Mouse (Mus musculus) heart, embryonic 11.5 days (tissue): Measurements from ENCODE around the gene 9330182L06Rik. TPM values are rescaled to one million over a fixed set of nuclear protein-coding genes. Genes with fewer than 3 reads are reported as not detected.

Source experiments
- ATAC-seq: fragments of 200-750 bp; cut with Nextera tagmentation; replicated peaks from 2 replicates; pipeline ENCODE4 v1.8.0; 2017; ENCODE audit warnings: moderate library complexity; ENCODE audit not compliant: insufficient number of reproducible peaks, low FRiP score, low TSS enrichment
- H3K27ac ChIP-seq: fragments of 300-500 bp; sonication (generic); 2 replicates; pipeline ENCODE4 v1.5.1; 2014; ENCODE audit warnings: mild to moderate bottlenecking, low read depth, low read length
- H3K27me3 ChIP-seq: fragments of 300-500 bp; sonication (generic); 2 replicates; pipeline ENCODE4 v1.6.1; 2014; ENCODE audit warnings: mild to moderate bottlenecking, low read length, mixed read lengths; ENCODE audit not compliant: control insufficient read depth, insufficient read depth
- H3K36me3 ChIP-seq: fragments of 300-500 bp; sonication (generic); 2 replicates; pipeline ENCODE4 v1.6.1; 2014; ENCODE audit warnings: mild to moderate bottlenecking, low read length, moderate library complexity, mixed read lengths; ENCODE audit not compliant: control insufficient read depth, insufficient read depth
- H3K4me1 ChIP-seq: fragments of 300-500 bp; sonication (generic); 2 replicates; pipeline ENCODE4 v1.6.1; 2014; ENCODE audit warnings: low read length; ENCODE audit not compliant: control insufficient read depth, insufficient read depth
- H3K4me2 ChIP-seq: fragments of 300-500 bp; sonication (generic); 2 replicates; pipeline ENCODE4 v1.6.1; 2014; ENCODE audit warnings: mild to moderate bottlenecking, moderate library complexity
- H3K4me3 ChIP-seq: fragments of 300-500 bp; sonication (generic); 2 replicates; pipeline ENCODE4 v1.5.1; 2014; ENCODE audit warnings: low read depth, low read length
- H3K9ac ChIP-seq: fragments of 300-500 bp; sonication (generic); 2 replicates; pipeline ENCODE4 v1.6.1; 2014; ENCODE audit warnings: mild to moderate bottlenecking, low read depth, low read length, moderate library complexity
- H3K9me3 ChIP-seq: fragments of 300-500 bp; sonication (generic); replicated peaks from 2 replicates; pipeline ENCODE4 v1.6.1; 2016; ENCODE audit warnings: low read length; ENCODE audit not compliant: control insufficient read depth
- WGBS: fragments of 180-500 bp; shearing (Covaris S2); extraction: QIAGEN DNeasy Blood & Tissue Kit; methylation state at CpG from one replicate; pipeline ENCODE4 v1.1.7; 2014; ENCODE audit not compliant: insufficient replicate concordance; 5-methylcytosine and 5-hydroxymethylcytosine counted together
- polyA plus RNA-seq: library from polyadenylated mRNA; unstranded; fragments of >200 nt; fragmentation: Nextera tagmentation; extraction: Ambion mirVana; gene quantifications from 2 replicates; pipeline ENCODE4 v1.2.1, GENCODE M21; 2014

9330182L06Rik gene
- polyA plus RNA-seq, 1 experiment from 2014 or later, result 1.9 TPM

DNA sequence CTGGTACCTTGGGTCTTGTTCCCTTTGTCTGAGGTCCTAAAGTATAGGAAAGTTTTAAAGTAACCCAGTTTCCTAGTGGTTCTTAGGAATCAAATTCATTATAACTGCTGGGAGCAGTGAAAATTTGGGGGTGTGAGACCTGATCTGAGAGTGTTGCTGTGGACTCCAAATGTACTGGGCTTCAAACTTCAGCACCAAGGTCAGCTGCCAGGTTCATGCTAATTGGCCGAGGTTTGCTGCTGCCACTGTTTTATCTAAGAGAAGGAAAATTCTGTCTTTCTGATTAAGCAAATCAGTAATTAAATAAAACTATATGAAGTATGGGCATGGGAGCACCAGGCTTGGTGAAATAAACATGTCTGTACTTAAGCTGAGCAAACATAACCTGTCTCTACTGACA is 180.2 kb downstream of the 9330182L06Rik start:
- H3K36me3 ChIP-seq, result no peaks in the 10 kb centered on the region
- no peak for ATAC-seq
- H3K27ac ChIP-seq, result no peak overlapping the region
- H3K27me3 ChIP-seq, result no peaks in the 10 kb centered on the region
- H3K4me2 ChIP-seq, result no peak overlapping the region
- H3K9ac ChIP-seq, result no peak overlapping the region
- no peaks in the 10 kb centered on the region for H3K4me1 ChIP-seq
- H3K9me3 ChIP-seq, result no peaks in the 10 kb centered on the region
- 0% methylated on average over 1 of the region's 1 CpGs for WGBS
- no peak overlapping the region for H3K4me3 ChIP-seq

DNA sequence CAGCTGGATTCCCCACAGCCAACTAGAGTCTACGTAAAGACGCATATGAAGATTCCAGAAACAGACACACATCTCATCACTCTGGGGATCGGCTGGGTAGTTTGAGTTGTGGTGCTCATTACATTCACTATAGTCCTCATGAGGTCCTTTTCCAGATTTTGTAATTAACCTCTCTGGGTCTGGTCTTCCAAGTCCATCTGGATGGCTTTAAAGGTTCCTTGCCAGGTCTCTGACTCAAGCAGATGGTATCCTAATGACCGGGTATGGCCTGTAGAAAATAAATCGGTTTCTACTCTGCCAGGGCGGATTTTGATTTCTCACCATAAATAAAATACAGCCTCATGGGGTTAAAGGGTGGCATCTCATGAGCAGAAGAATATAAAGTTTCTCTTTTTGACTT is 183.0 kb downstream of the 9330182L06Rik start:
- Histone ChIP-seq H3K9me3 (no peaks in the 10 kb centered on the region), H3K4me1 (no peaks in the 10 kb centered on the region)

GRCm38 (mm10) chr5:9449570-9449969 is 183.7 kb downstream of the 9330182L06Rik start:
- WGBS, result 57% methylated on average over 5 of the region's 5 CpGs
- no peaks in the 10 kb centered on the region for H3K36me3 ChIP-seq
- H3K9ac ChIP-seq, result no peak overlapping the region
- H3K9me3 ChIP-seq, result no peaks in the 10 kb centered on the region
- H3K4me2 ChIP-seq, result no peak overlapping the region
- no peak overlapping the region for H3K27ac ChIP-seq
- H3K27me3 ChIP-seq, result no peaks in the 10 kb centered on the region
- no peak overlapping the region for H3K4me3 ChIP-seq
- H3K4me1 ChIP-seq, result no peaks in the 10 kb centered on the region
- ATAC-seq, result no peak

More for the DNA sequence above, 183.0 kb downstream of the 9330182L06Rik start:
- Histone ChIP-seq H3K27me3 (no peaks in the 10 kb centered on the region), H3K4me3 (no peak overlapping the region), H3K27ac (no peak overlapping the region), H3K9ac (no peak overlapping the region), H3K4me2 (no peak overlapping the region), H3K36me3 (no peaks in the 10 kb centered on the region)
- ATAC-seq, result no peak
- WGBS, result 83% methylated on average over 6 of the region's 6 CpGs

- no peaks in the 10 kb centered on the region for H3K36me3 ChIP-seq
- H3K9me3 ChIP-seq, result no peaks in the 10 kb centered on the region
- WGBS, result 80% methylated on average over 2 of the region's 2 CpGs
- no peaks in the 10 kb centered on the region for H3K27me3 ChIP-seq
- H3K27ac ChIP-seq, result no peak overlapping the region
- no peak overlapping the region for H3K4me3 ChIP-seq
- H3K9ac ChIP-seq, result no peak overlapping the region
- ATAC-seq, result no peak
- no peak overlapping the region for H3K4me2 ChIP-seq
- no peaks in the 10 kb centered on the region for H3K4me1 ChIP-seq
These were observed 187.4 kb downstream of the 9330182L06Rik start for GRCm38 (mm10) chr5:9453298-9453697.

- Histone ChIP-seq H3K36me3 (no peaks in the 10 kb centered on the region), H3K9me3 (no peaks in the 10 kb centered on the region), H3K4me1 (no peaks in the 10 kb centered on the region), H3K27me3 (no peaks in the 10 kb centered on the region), H3K27ac (no peak overlapping the region), H3K4me3 (no peak overlapping the region), H3K4me2 (no peak overlapping the region), H3K9ac (no peak overlapping the region)
- WGBS, result 77% methylated on average over 3 of the region's 3 CpGs
- no peak for ATAC-seq
These were observed 211.7 kb downstream of the 9330182L06Rik start for GRCm38 (mm10) chr5:9477587-9477986.

- Histone ChIP-seq H3K36me3 (no peaks in the 10 kb centered on the region), H3K27ac (no peak overlapping the region), H3K4me3 (no peak overlapping the region), H3K9me3 (no peaks in the 10 kb centered on the region), H3K4me1 (no peaks in the 10 kb centered on the region), H3K9ac (no peak overlapping the region), H3K4me2 (no peak overlapping the region), H3K27me3 (no peaks in the 10 kb centered on the region)
- no peak for ATAC-seq
- WGBS, result 19% methylated on average over 5 of the region's 5 CpGs
These were observed 229.5 kb downstream of the 9330182L06Rik start for GRCm38 (mm10) chr5:9495456-9495855.

DNA sequence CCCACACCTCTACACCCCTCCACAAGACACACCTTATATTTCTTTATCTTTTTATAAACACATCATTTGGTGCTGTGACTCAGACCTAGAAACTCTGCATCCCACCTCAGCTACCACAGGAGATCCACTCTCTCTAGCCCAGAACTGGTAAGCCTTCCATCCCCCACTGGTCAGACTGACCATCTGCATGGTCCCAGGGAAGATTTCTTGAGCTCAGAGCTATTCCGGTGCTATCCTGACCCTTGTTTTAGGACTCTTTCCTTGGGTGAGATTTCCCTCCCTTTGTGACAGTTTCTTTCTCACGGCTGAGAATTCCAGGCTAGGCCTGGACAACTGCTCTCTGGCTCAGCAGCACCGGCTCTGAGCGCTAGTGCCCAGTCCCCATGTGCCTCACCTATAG is 231.3 kb downstream of the 9330182L06Rik start:
- no peak overlapping the region for H3K4me2 ChIP-seq
- H3K27ac ChIP-seq, result no peak overlapping the region
- no peak overlapping the region for H3K4me3 ChIP-seq
- H3K9me3 ChIP-seq, result no peaks in the 10 kb centered on the region
- no peaks in the 10 kb centered on the region for H3K4me1 ChIP-seq
- H3K27me3 ChIP-seq, result no peaks in the 10 kb centered on the region
- H3K36me3 ChIP-seq, result no peaks in the 10 kb centered on the region
- H3K9ac ChIP-seq, result no peak overlapping the region
- ATAC-seq, result no peak
- 65% methylated on average over 4 of the region's 4 CpGs for WGBS

- Histone ChIP-seq H3K4me1 (no peaks in the 10 kb centered on the region), H3K27me3 (no peaks in the 10 kb centered on the region), H3K4me3 (no peak overlapping the region), H3K4me2 (no peak overlapping the region), H3K9ac (no peak overlapping the region), H3K9me3 (no peaks in the 10 kb centered on the region; the same call in 1 of the 2 replicates), H3K36me3 (no peaks in the 10 kb centered on the region), H3K27ac (no peak overlapping the region)
- no peak for ATAC-seq
- WGBS, result 86% methylated on average over 1 of the region's 1 CpGs
These were observed 245.1 kb downstream of the 9330182L06Rik start for GRCm38 (mm10) chr5:9511027-9511426.

DNA sequence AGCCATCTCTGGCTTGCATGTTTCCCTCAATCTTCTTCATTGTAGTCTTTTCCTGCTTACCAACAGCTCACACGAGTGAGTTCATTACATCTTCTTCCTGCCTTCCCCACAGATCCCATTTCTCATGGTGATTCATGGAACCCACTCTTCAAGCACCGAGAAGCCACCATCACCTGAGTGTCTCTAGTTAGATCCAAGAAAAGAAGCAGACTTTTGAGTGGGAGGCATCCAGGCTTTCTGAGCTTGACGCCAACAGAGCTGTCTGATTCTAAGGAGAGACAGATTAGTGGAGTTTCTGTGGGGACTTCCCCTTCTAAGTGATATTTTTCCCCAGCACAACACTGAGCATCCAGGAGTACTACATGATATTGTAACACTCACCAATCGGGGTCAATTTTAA is 259.6 kb downstream of the 9330182L06Rik start:
- Histone ChIP-seq H3K4me1 (no peaks in the 10 kb centered on the region), H3K4me2 (no peak overlapping the region), H3K27ac (no peak overlapping the region), H3K27me3 (no peaks in the 10 kb centered on the region), H3K9ac (no peak overlapping the region), H3K9me3 (no peaks in the 10 kb centered on the region), H3K36me3 (no peaks in the 10 kb centered on the region), H3K4me3 (no peak overlapping the region)
- 74% methylated on average over 4 of the region's 4 CpGs for WGBS
- no peak for ATAC-seq
